Mouse (Mus musculus) embryonic facial prominence, embryonic 12.5 days (tissue): ENCODE results near the gene Phyhipl. TPM values are rescaled to one million over a fixed set of nuclear protein-coding genes. Genes with fewer than 3 reads are reported as not detected.
A peak's percentile ranks its signal among the peaks of the same experiment; 100 is the strongest.

Source experiments
- ATAC-seq: fragments of 200-750 bp; cut with Nextera tagmentation; 2 replicates; pipeline ENCODE4 v1.8.0; 2017; ENCODE audit not compliant: insufficient number of reproducible peaks, insufficient read depth, low FRiP score, low TSS enrichment
- H3K27ac ChIP-seq: fragments of 300-500 bp; sonication (generic); 2 replicates; pipeline ENCODE4 v1.5.1; 2016; ENCODE audit warnings: mild to moderate bottlenecking
- H3K27me3 ChIP-seq: fragments of 300-500 bp; sonication (generic); 2 replicates; pipeline ENCODE4 v1.6.1; 2016; ENCODE audit warnings: mild to moderate bottlenecking, moderate library complexity
- H3K36me3 ChIP-seq: fragments of 300-500 bp; sonication (generic); 2 replicates; pipeline ENCODE4 v1.6.1; 2016; ENCODE audit warnings: mild to moderate bottlenecking
- H3K4me1 ChIP-seq: fragments of 300-500 bp; sonication (generic); 2 replicates; pipeline ENCODE4 v1.6.1; 2016
- H3K4me2 ChIP-seq: fragments of 300-500 bp; sonication (generic); replicated peaks from 2 replicates; pipeline ENCODE4 v1.6.1; 2016; ENCODE audit warnings: mild to moderate bottlenecking, moderate library complexity
- H3K4me3 ChIP-seq: fragments of 300-500 bp; sonication (generic); 2 replicates; pipeline ENCODE4 v1.5.1; 2016; ENCODE audit warnings: mild to moderate bottlenecking
- H3K9ac ChIP-seq: fragments of 300-500 bp; sonication (generic); 2 replicates; pipeline ENCODE4 v1.6.1; 2016; ENCODE audit warnings: mild to moderate bottlenecking, moderate library complexity
- H3K9me3 ChIP-seq: fragments of 300-500 bp; sonication (generic); 2 replicates; pipeline ENCODE4 v1.6.1; 2016; ENCODE audit warnings: mild to moderate bottlenecking, moderate library complexity
- WGBS: fragments of 180-500 bp; shearing (Covaris S2); methylation state at CpG from one replicate; pipeline ENCODE4 v1.1.7; 2016; 5-methylcytosine and 5-hydroxymethylcytosine counted together
- polyA plus RNA-seq: library from polyadenylated mRNA; unstranded; fragments of >200 nt; fragmentation: Nextera tagmentation; extraction: Ambion mirVana; gene quantifications from 2 replicates; pipeline ENCODE4 v1.2.1, GENCODE M21; 2016

Phyhipl gene
- polyA plus RNA-seq, 1 experiment from 2014 or later: 6.1 TPM

GRCm38 (mm10) chr10:70552531-70552930, 103.2 kb downstream of the Phyhipl start:
- no peaks in the 10 kb centered on the region for H3K4me1 ChIP-seq
- H3K9me3 ChIP-seq: no peaks in the 10 kb centered on the region
- H3K27ac ChIP-seq: no peak overlapping the region
- H3K4me2 ChIP-seq: no peak overlapping the region
- peaks cover 13% of the 10 kb centered on the region; the same call in 1 of the 2 replicates for H3K36me3 ChIP-seq
- no peak for ATAC-seq
- H3K9ac ChIP-seq: no peak overlapping the region
- no peaks in the 10 kb centered on the region for H3K27me3 ChIP-seq
- H3K4me3 ChIP-seq: no peak overlapping the region
- WGBS: 91% methylated on average over 3 of the region's 3 CpGs

- Histone ChIP-seq H3K9me3 (no peaks in the 10 kb centered on the region), H3K27me3 (no peaks in the 10 kb centered on the region)
- 74% methylated on average over 6 of the region's 6 CpGs for WGBS
These were observed 112.9 kb downstream of the Phyhipl start for GRCm38 (mm10) chr10:70542857-70543256.

GRCm38 (mm10) chr10:70540456-70541195, 115.1 kb downstream of the Phyhipl start:
- no peaks in the 10 kb centered on the region for H3K27me3 ChIP-seq
- no peak for ATAC-seq

More at GRCm38 (mm10) chr10:70542857-70543256, 112.9 kb downstream of the Phyhipl start:
- Histone ChIP-seq H3K4me2 (no peak overlapping the region), H3K4me1 (no peaks in the 10 kb centered on the region), H3K36me3 (peaks cover 8% of the 10 kb centered on the region; the same call in 1 of the 2 replicates), H3K27ac (no peak overlapping the region), H3K4me3 (no peak overlapping the region), H3K9ac (no peak overlapping the region)
- ATAC-seq: no peak

GRCm38 (mm10) chr10:70539251-70539650, 116.5 kb downstream of the Phyhipl start:
- H3K9me3 ChIP-seq: no peaks in the 10 kb centered on the region
- H3K27me3 ChIP-seq: no peaks in the 10 kb centered on the region
- no peak for ATAC-seq
- no peaks in the 10 kb centered on the region for H3K4me1 ChIP-seq
- no peak overlapping the region for H3K9ac ChIP-seq
- peaks cover 11% of the 10 kb centered on the region; the same call in 1 of the 2 replicates for H3K36me3 ChIP-seq
- H3K4me2 ChIP-seq: no peak overlapping the region
- H3K4me3 ChIP-seq: no peak overlapping the region
- WGBS: 91% methylated on average over 9 of the region's 9 CpGs
- H3K27ac ChIP-seq: no peak overlapping the region

More at GRCm38 (mm10) chr10:70540456-70541195, 115.1 kb downstream of the Phyhipl start:
- 79% methylated on average over 9 of the region's 9 CpGs for WGBS
- Histone ChIP-seq H3K27ac (no peak overlapping the region), H3K4me3 (no peak overlapping the region), H3K36me3 (peaks cover 12% of the 10 kb centered on the region), H3K9ac (no peak overlapping the region), H3K9me3 (no peaks in the 10 kb centered on the region), H3K4me2 (no peak overlapping the region), H3K4me1 (no peaks in the 10 kb centered on the region)

DNA sequence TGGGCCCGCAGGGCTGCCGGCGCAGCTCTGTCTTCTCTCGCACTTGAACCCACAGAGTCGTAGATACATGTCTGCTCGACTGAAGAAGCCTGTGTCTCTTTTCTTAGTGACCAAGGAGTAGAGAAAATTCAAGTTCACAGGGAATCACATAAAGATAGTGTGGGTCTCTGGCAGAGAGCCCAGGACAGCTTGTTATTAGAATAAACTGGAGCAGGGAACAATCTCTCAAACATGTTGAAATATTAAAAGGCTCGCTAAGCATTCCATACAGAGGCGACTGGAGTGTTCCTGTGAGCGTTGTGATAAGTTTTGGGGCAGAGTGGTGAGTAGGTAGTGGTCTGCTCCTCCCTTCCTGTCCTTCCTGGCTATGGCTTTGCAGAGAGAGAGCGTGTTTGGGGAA, 118.1 kb downstream of the Phyhipl start:
- 93% methylated on average over 10 of the region's 10 CpGs for WGBS
- Histone ChIP-seq H3K27me3 (no peaks in the 10 kb centered on the region), H3K36me3 (peaks cover 11% of the 10 kb centered on the region; the same call in 1 of the 2 replicates), H3K27ac (no peak overlapping the region), H3K4me2 (no peak overlapping the region), H3K9ac (no peak overlapping the region), H3K4me3 (no peak overlapping the region), H3K9me3 (no peaks in the 10 kb centered on the region), H3K4me1 (no peaks in the 10 kb centered on the region)
- ATAC-seq: no peak

DNA sequence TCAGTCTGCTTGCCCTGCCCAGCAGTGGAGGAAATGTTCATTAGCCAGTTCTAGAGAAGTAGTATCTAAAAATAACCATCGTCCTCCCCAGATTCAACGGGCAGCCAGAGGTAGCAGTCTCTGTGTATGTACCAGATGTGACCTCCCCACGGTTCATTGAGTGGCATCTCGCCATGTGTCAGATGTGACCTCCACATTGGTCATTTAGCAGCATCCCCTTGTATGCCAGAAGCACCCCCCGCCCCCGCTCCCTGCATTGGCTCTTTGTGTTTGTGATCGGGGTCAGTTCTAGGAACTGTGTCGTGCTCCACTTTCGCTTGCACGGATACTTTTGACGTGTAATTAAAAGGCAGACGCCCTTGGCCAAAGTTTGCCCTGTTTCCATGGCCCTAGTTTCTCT, 120.4 kb downstream of the Phyhipl start:
- Histone ChIP-seq H3K36me3 (peaks cover 11% of the 10 kb centered on the region; the same call in 1 of the 2 replicates), H3K4me3 (no peak overlapping the region), H3K4me1 (no peaks in the 10 kb centered on the region), H3K27ac (no peak overlapping the region), H3K9me3 (no peaks in the 10 kb centered on the region), H3K27me3 (no peaks in the 10 kb centered on the region), H3K9ac (no peak overlapping the region), H3K4me2 (no peak overlapping the region)
- 83% methylated on average over 12 of the region's 12 CpGs for whole genome bisulfite sequencing
- no peak for ATAC-seq

GRCm38 (mm10) chr10:70534571-70534970, 121.2 kb downstream of the Phyhipl start:
- ATAC-seq: no peak
- Histone ChIP-seq H3K27me3 (no peaks in the 10 kb centered on the region), H3K4me1 (no peaks in the 10 kb centered on the region), H3K9me3 (no peaks in the 10 kb centered on the region), H3K27ac (no peak overlapping the region), H3K4me3 (no peak overlapping the region), H3K4me2 (no peak overlapping the region), H3K9ac (no peak overlapping the region), H3K36me3 (peaks cover 11% of the 10 kb centered on the region; the same call in 1 of the 2 replicates)
- 94% methylated on average over 10 of the region's 10 CpGs for WGBS

DNA sequence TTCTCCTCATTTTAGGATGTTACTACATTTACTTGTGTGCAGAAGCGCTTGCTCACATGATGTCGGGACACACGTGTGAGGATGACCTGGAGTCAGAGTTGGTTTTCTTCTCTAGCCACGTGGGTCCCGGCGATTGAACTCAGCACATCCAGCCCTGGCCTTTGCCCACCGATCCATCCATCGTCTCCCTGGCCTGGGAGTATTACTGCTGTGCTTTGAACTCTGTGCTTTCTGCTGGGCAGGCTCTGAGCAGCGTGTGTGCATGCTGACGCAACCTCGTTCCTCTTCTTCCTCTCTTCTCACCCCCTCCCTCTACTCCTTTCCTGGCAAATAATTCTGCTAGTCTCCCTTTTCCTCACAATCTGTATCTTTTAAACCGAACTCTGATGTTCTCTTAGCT, 121.8 kb downstream of the Phyhipl start:
- no peak overlapping the region for H3K27ac ChIP-seq
- no peak for ATAC-seq

GRCm38 (mm10) chr10:70533301-70533781, 122.4 kb downstream of the Phyhipl start:
- H3K9me3 ChIP-seq: no peaks in the 10 kb centered on the region
- H3K27ac ChIP-seq: no peak overlapping the region
- no peak overlapping the region for H3K4me2 ChIP-seq
- no peak overlapping the region for H3K9ac ChIP-seq
- H3K4me3 ChIP-seq: no peak overlapping the region
- WGBS: 71% methylated on average over 8 of the region's 8 CpGs
- peaks cover 7% of the 10 kb centered on the region; the same call in 1 of the 2 replicates for H3K36me3 ChIP-seq
- no peak for ATAC-seq
- H3K4me1 ChIP-seq: no peaks in the 10 kb centered on the region
- no peaks in the 10 kb centered on the region for H3K27me3 ChIP-seq

More for the DNA sequence above, 121.8 kb downstream of the Phyhipl start:
- Histone ChIP-seq H3K9me3 (no peaks in the 10 kb centered on the region), H3K4me3 (no peak overlapping the region), H3K4me2 (no peak overlapping the region), H3K9ac (no peak overlapping the region), H3K36me3 (peaks cover 11% of the 10 kb centered on the region; the same call in 1 of the 2 replicates), H3K4me1 (no peaks in the 10 kb centered on the region), H3K27me3 (no peaks in the 10 kb centered on the region)
- 92% methylated on average over 12 of the region's 12 CpGs for WGBS

DNA sequence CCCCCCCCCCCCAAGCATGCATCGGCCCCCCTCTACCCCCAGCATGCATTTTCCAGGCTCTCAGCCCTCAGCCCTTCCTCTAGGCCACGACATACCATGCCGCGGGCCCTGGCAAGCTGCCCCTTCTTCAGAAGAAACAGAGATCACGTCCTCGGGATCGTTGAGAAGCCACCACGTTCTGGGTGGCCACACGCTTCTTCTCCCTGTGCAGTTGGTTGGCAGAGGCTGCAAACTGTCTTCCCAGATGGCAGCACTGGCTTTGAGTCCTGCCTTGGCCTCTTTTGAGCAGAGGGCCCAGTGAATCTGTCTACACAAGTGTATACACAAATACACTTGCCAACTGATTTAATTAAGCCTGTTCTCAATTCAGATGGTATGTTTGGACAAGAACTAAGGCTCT, 123.5 kb downstream of the Phyhipl start:
- H3K36me3 ChIP-seq: peaks cover 7% of the 10 kb centered on the region; the same call in 1 of the 2 replicates
- no peak for ATAC-seq
- H3K9ac ChIP-seq: no peak overlapping the region
- H3K4me3 ChIP-seq: no peak overlapping the region
- H3K4me2 ChIP-seq: no peak overlapping the region
- no peaks in the 10 kb centered on the region for H3K4me1 ChIP-seq
- H3K27me3 ChIP-seq: no peaks in the 10 kb centered on the region
- 90% methylated on average over 9 of the region's 9 CpGs for WGBS
- no peak overlapping the region for H3K27ac ChIP-seq
- no peaks in the 10 kb centered on the region for H3K9me3 ChIP-seq

DNA sequence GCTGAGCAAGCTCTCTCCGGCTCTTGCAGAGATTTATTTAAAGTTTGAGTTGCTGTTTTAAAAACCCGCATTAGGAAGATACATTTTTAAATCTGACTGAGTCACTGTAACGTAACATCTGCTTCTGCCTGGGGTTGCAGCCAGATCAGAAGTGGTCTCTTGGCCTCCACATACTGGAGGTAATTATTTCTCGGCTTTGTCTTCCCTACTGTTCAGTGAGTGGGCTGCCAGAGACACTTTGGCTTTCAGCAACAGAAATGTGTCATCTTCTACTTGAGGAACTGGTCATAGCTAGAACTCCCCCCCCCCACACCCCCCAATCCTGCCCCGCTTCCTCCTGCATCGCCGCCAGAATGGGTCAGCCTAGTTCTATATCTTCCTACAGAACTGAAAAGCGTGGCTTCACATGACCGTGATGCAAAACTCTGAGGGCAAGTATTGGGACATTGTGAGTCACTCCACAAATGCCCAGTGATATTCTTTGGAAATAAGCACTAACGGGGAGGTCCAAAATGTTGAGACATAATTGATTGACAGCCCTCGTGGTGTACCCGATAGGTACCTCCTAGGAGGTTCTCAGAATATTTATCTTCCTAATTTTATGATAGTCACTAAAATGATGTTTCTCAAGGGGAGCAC, 125.5 kb downstream of the Phyhipl start:
- Histone ChIP-seq H3K4me3 (no peak overlapping the region), H3K9ac (no peak overlapping the region), H3K4me1 (no peaks in the 10 kb centered on the region), H3K27ac (no peak overlapping the region), H3K4me2 (no peak overlapping the region), H3K27me3 (no peaks in the 10 kb centered on the region), H3K9me3 (no peaks in the 10 kb centered on the region), H3K36me3 (0 out of 2 replicates have a peak, but pooled peaks cover 2% of the 10 kb centered on the region)
- 90% methylated on average over 12 of the region's 12 CpGs for WGBS
- no peak for ATAC-seq

- H3K4me3 ChIP-seq: peak overlapping the region; percentile 46
- H3K27me3 ChIP-seq: no peaks in the 10 kb centered on the region
- H3K4me2 ChIP-seq: peak overlapping the region; percentile 90
- H3K9me3 ChIP-seq: no peaks in the 10 kb centered on the region
- no peaks in the 10 kb centered on the region for H3K36me3 ChIP-seq
- ATAC-seq: no peak
- WGBS: 23% methylated on average over 5 of the region's 5 CpGs
- H3K27ac ChIP-seq: no peak overlapping the region
- H3K4me1 ChIP-seq: peaks cover 17% of the 10 kb centered on the region
- H3K9ac ChIP-seq: no peak overlapping the region; the same call in 1 of the 2 replicates
These were observed 134.4 kb downstream of the Phyhipl start for GRCm38 (mm10) chr10:70521379-70521778.
